Mouse (Mus musculus) intestine, embryonic 15.5 days (tissue): ENCODE results near the gene Tbx6. TPM values are rescaled to one million over a fixed set of nuclear protein-coding genes. Genes with fewer than 3 reads are reported as not detected.
A peak's percentile ranks its signal among the peaks of the same experiment; 100 is the strongest.

Source experiments
- ATAC-seq: fragments of 200-750 bp; cut with Nextera tagmentation; 2 replicates; pipeline ENCODE4 v1.8.0; 2017; ENCODE audit warnings: moderate TSS enrichment, moderate library complexity
- H3K27ac ChIP-seq: fragments of 300-500 bp; sonication (generic); 2 replicates; pipeline ENCODE4 v1.5.1; 2015; ENCODE audit warnings: mild to moderate bottlenecking, inconsistent platforms
- H3K27me3 ChIP-seq: fragments of 300-500 bp; sonication (generic); replicated peaks from 2 replicates; pipeline ENCODE4 v1.6.1; 2015; ENCODE audit warnings: inconsistent platforms
- H3K36me3 ChIP-seq: fragments of 300-500 bp; sonication (generic); 2 replicates; pipeline ENCODE4 v1.6.1; 2015; ENCODE audit warnings: inconsistent platforms
- H3K4me1 ChIP-seq: fragments of 300-500 bp; sonication (generic); replicated peaks from 2 replicates; pipeline ENCODE4 v1.6.1; 2015; ENCODE audit warnings: inconsistent platforms
- H3K4me2 ChIP-seq: fragments of 300-500 bp; sonication (generic); replicated peaks from 2 replicates; pipeline ENCODE4 v1.6.1; 2015; ENCODE audit warnings: mild to moderate bottlenecking, inconsistent platforms
- H3K4me3 ChIP-seq: fragments of 300-500 bp; sonication (generic); replicated peaks from 2 replicates; pipeline ENCODE4 v1.5.1; 2015; ENCODE audit warnings: inconsistent platforms
- H3K9ac ChIP-seq: fragments of 300-500 bp; sonication (generic); 2 replicates; pipeline ENCODE4 v1.6.1; 2015; ENCODE audit warnings: inconsistent platforms
- H3K9me3 ChIP-seq: fragments of 300-500 bp; sonication (generic); 2 replicates; pipeline ENCODE4 v1.6.1; 2016; ENCODE audit warnings: inconsistent platforms
- WGBS: fragments of 180-500 bp; shearing (Covaris S2); methylation state at CpG from one replicate; pipeline ENCODE4 v1.1.7; 2015; 5-methylcytosine and 5-hydroxymethylcytosine counted together
- polyA plus RNA-seq: library from polyadenylated mRNA; unstranded; fragments of >200 nt; fragmentation: Nextera tagmentation; extraction: Ambion mirVana; gene quantifications from 2 replicates; pipeline ENCODE4 v1.2.1, GENCODE M21; 2015

Tbx6 gene
- polyA plus RNA-seq, 1 experiment from 2014 or later: 0.34 TPM

- no peak overlapping the region for H3K4me3 ChIP-seq
- 68% methylated on average over 5 of the region's 5 CpGs for WGBS
Observed at GRCm38 (mm10) chr7:126825952-126826351, 44.7 kb downstream of the Tbx6 start.

GRCm38 (mm10) chr7:126831539-126831938 is 50.3 kb downstream of the Tbx6 start, which contains the start of gene 4930451I11Rik:
4930451I11Rik (minus strand) TSS chr7:126831639.
- 0 out of 2 replicates have a peak, but pooled peaks cover 5% of the 10 kb centered on the region for H3K4me1 ChIP-seq
- no peaks in the 10 kb centered on the region for H3K9me3 ChIP-seq
- WGBS: 55% methylated on average over 5 of the region's 5 CpGs
- peak within 1 kb of the TSS; percentile 59 for H3K4me2 ChIP-seq
- H3K4me3 ChIP-seq: peak within 1 kb of the TSS; percentile 29
- H3K9ac ChIP-seq: no peak within 1 kb of the TSS
- no peak within 1 kb of the TSS for H3K27ac ChIP-seq
- ATAC-seq: no peak; the same call in 1 of the 2 replicates
- no peaks in the 10 kb centered on the region for H3K36me3 ChIP-seq
- H3K27me3 ChIP-seq: no peaks in the 10 kb centered on the region

More at GRCm38 (mm10) chr7:126825952-126826351, 44.7 kb downstream of the Tbx6 start:
- Histone ChIP-seq H3K36me3 (no peaks in the 10 kb centered on the region), H3K4me2 (no peak overlapping the region), H3K27ac (no peak overlapping the region), H3K9me3 (no peaks in the 10 kb centered on the region), H3K4me1 (peaks cover 5% of the 10 kb centered on the region; the same call in 1 of the 2 replicates), H3K27me3 (peaks cover 32% of the 10 kb centered on the region), H3K9ac (no peak overlapping the region)
- ATAC-seq: no peak

GRCm38 (mm10) chr7:126832036-126832598 is 50.8 kb downstream of the Tbx6 start:
- peak; percentile 95 for ATAC-seq
- H3K4me3 ChIP-seq: peak overlapping the region; percentile 29

GRCm38 (mm10) chr7:126833294-126833693 is 52.0 kb downstream of the Tbx6 start:
- Histone ChIP-seq H3K27me3 (no peaks in the 10 kb centered on the region), H3K36me3 (no peaks in the 10 kb centered on the region), H3K27ac (no peak overlapping the region), H3K4me3 (no peak overlapping the region), H3K4me1 (0 out of 2 replicates have a peak, but pooled peaks cover 5% of the 10 kb centered on the region), H3K9me3 (no peaks in the 10 kb centered on the region), H3K9ac (no peak overlapping the region), H3K4me2 (no peak overlapping the region)
- WGBS: 95% methylated on average over 1 of the region's 1 CpGs
- ATAC-seq: no peak

More at GRCm38 (mm10) chr7:126832036-126832598, 50.8 kb downstream of the Tbx6 start:
- H3K36me3 ChIP-seq: no peaks in the 10 kb centered on the region
- no peaks in the 10 kb centered on the region for H3K27me3 ChIP-seq
- no peak overlapping the region for H3K27ac ChIP-seq
- no peaks in the 10 kb centered on the region for H3K9me3 ChIP-seq
- no peak overlapping the region for H3K9ac ChIP-seq
- 1% methylated on average over 21 of the region's 21 CpGs for WGBS
- peak overlapping the region; percentile 59 for H3K4me2 ChIP-seq
- 0 out of 2 replicates have a peak, but pooled peaks cover 5% of the 10 kb centered on the region for H3K4me1 ChIP-seq

Other genes starting within 250 kb of the Tbx6 start
- 190 and 217 TPM in 2 replicates for gene Eif3c, start 215.1 kb upstream of the Tbx6 start, polyA plus RNA-seq
- 0.75 and 1.8 TPM in 2 replicates for gene Apobr, start 196.5 kb upstream of the Tbx6 start, polyA plus RNA-seq
- 34.4 and 34.9 TPM in 2 replicates for gene Cln3, start 195.7 kb upstream of the Tbx6 start, polyA plus RNA-seq
- gene Il27, start 186.5 kb upstream of the Tbx6 start, polyA plus RNA-seq: not detected in 2 replicates
- 53.4 and 111 TPM in 2 replicates for gene Nupr1, start 150.6 kb upstream of the Tbx6 start, polyA plus RNA-seq
- 45.2 and 51.7 TPM in 2 replicates for gene Sgf29, start 132.2 kb upstream of the Tbx6 start, polyA plus RNA-seq
- gene Sult1a1, start 105.1 kb upstream of the Tbx6 start, polyA plus RNA-seq: 5.5 and 6.1 TPM in 2 replicates
- 118 and 120 TPM in 2 replicates for gene Bola2, start 86.1 kb upstream of the Tbx6 start, polyA plus RNA-seq
- gene Slx1b, start 85.7 kb upstream of the Tbx6 start, polyA plus RNA-seq: 8.1 and 9.1 TPM in 2 replicates
- 36.9 and 39.7 TPM in 2 replicates for gene Coro1a, start 73.7 kb upstream of the Tbx6 start, polyA plus RNA-seq
- 109 and 112 TPM in 2 replicates for gene Mapk3, start 21.9 kb upstream of the Tbx6 start, polyA plus RNA-seq
- gene Gdpd3, start 15.1 kb upstream of the Tbx6 start, polyA plus RNA-seq: 1.4 and 1.6 TPM in 2 replicates
- 66.9 and 71.2 TPM in 2 replicates for gene Ypel3, start 4.5 kb upstream of the Tbx6 start, polyA plus RNA-seq
- gene Ppp4c, start 11.0 kb downstream of the Tbx6 start, polyA plus RNA-seq: 248 and 256 TPM in 2 replicates
- 1.2 and 1.5 TPM in 2 replicates for gene Fam57b, start 16.2 kb downstream of the Tbx6 start, polyA plus RNA-seq
- gene 4930451I11Rik, start 50.2 kb downstream of the Tbx6 start, polyA plus RNA-seq: not detected in 2 replicates
- 0.75 and 1.0 TPM in 2 replicates for gene Doc2a, start 65.9 kb downstream of the Tbx6 start, polyA plus RNA-seq
- gene Hirip3, start 80.5 kb downstream of the Tbx6 start, polyA plus RNA-seq: 23.2 and 25.1 TPM in 2 replicates
- gene Ino80e, start 80.9 kb downstream of the Tbx6 start, polyA plus RNA-seq: 59.1 and 65.9 TPM in 2 replicates
- gene Taok2, start 103.2 kb downstream of the Tbx6 start, polyA plus RNA-seq: 30.8 and 31.9 TPM in 2 replicates
- gene Tmem219, start 141.4 kb downstream of the Tbx6 start, polyA plus RNA-seq: 27.8 and 33.3 TPM in 2 replicates
- 13.6 and 13.9 TPM in 2 replicates for gene Kctd13, start 147.4 kb downstream of the Tbx6 start, polyA plus RNA-seq
- gene Asphd1, start 168.1 kb downstream of the Tbx6 start, polyA plus RNA-seq: 0.32 and 0.46 TPM in 2 replicates
- gene Sez6l2, start 169.1 kb downstream of the Tbx6 start, polyA plus RNA-seq: 2.4 and 2.9 TPM in 2 replicates
- 123 and 136 TPM in 2 replicates for gene Cdipt, start 194.4 kb downstream of the Tbx6 start, polyA plus RNA-seq
- gene Cdiptos, start 194.6 kb downstream of the Tbx6 start, polyA plus RNA-seq: 0.98 and 2.3 TPM in 2 replicates
- gene Mvp, start 233.1 kb downstream of the Tbx6 start, polyA plus RNA-seq: 58.3 and 59.2 TPM in 2 replicates
- 0.43 and 1.5 TPM in 2 replicates for gene Pagr1b, start 235.0 kb downstream of the Tbx6 start, polyA plus RNA-seq
- gene Pagr1a, start 235.9 kb downstream of the Tbx6 start, polyA plus RNA-seq: 48.4 and 52.6 TPM in 2 replicates
- gene Gm42742, start 239.6 kb downstream of the Tbx6 start, polyA plus RNA-seq: 41.5 and 51.1 TPM in 2 replicates
- gene Prrt2, start 239.7 kb downstream of the Tbx6 start, polyA plus RNA-seq: 4.3 and 5.0 TPM in 2 replicates
- gene Maz, start 245.6 kb downstream of the Tbx6 start, polyA plus RNA-seq: 66.6 and 68.8 TPM in 2 replicates